In genomic region chr4:84766708-84767425, GRCm38 (mm10) we compare ENCODE assay signal across 28 mouse cellular contexts.
DNase-seq lines count a peak whose midpoint lies in the region; TF ChIP-seq lines count a peak whose summit lies in the region.
"Had no signal": no experiment of that assay in that cellular context is flagged by ENCODE, and none has a peak within 500 bp of the region (broad histone marks: within the 10 kb centered on the region; RNA-seq: fewer than 3 reads in every experiment).

No protein-coding gene starts in this region.

- no peak for TF ChIP-seq POLR2A in brain, embryonic 14.5 days (IDR thresholded peaks at IDR 0.05; ENCODE audit: borderline replicate concordance, extremely low read depth, insufficient read depth, insufficient read length, poor library complexity, severe bottlenecking)

- no peaks in the 10 kb centered on the region for H3K36me3 ChIP-seq in limb, embryonic 10.5 days
- H3K36me3 ChIP-seq: forebrain, embryonic 12.5 days; hindbrain, embryonic 13.5 days; limb, embryonic 15.5 days; liver, embryonic 13.5 days; midbrain, embryonic 15.5 days; neural tube, embryonic 12.5 days had no signal

- no peaks in the 10 kb centered on the region for H3K27me3 ChIP-seq in limb, embryonic 10.5 days (ENCODE audit: low read depth, poor library complexity, severe bottlenecking)
- H3K27me3 ChIP-seq: hindbrain, embryonic 13.5 days; limb, embryonic 15.5 days; liver, embryonic 13.5 days; midbrain, embryonic 15.5 days; neural tube, embryonic 12.5 days had no signal

- peak overlapping the region; percentile 61 for H3K27ac ChIP-seq in limb, embryonic 10.5 days
- H3K27ac ChIP-seq: forebrain, embryonic 12.5 days; hindbrain, embryonic 13.5 days; liver, embryonic 13.5 days; macrophage; midbrain, embryonic 15.5 days; neural tube, embryonic 12.5 days had no signal

- WGBS in limb, embryonic 10.5 days: 62% methylated on average over 11 of the region's 11 CpGs

- DNase-seq in heart, adult 11 months: peak; percentile 70
- DNase-seq in heart, postnatal 10 days: no peak
- DNase-seq in brain, embryonic 14.5 days (ENCODE audit: low read depth): peak; percentile 59
- DNase-seq in embryo, embryonic 11 days: peak; percentile 33
- no peak for DNase-seq in limb, embryonic 10.5 days (ENCODE audit: low spot score)
- no peak for DNase-seq in frontal cortex, postnatal 36 days (ENCODE audit: low spot score in 2 of 2)
- no peak for DNase-seq in right cerebral cortex, adult 18-20 months
- DNase-seq: adrenal gland, postnatal 36 days; cerebellum, adult 8-10 months; cerebellum, postnatal 25 days; gastrocnemius, postnatal 25 days; heart, adult 18-20 months; heart, postnatal 4 days; kidney, adult 11 months; kidney, postnatal 14 days; layer of hippocampus, adult 9-11 months; liver, embryonic 13.5 days; lung, adult 18-20 months; lung, postnatal 10 days; right cerebral cortex, postnatal 14 days; thymus, postnatal 25 days had no signal

- intact Hi-C loops in heart, postnatal 10 days (cut with DNase I): no loop called here

- TF ChIP-seq CTCF in brain, embryonic 14.5 days (IDR thresholded peaks at IDR 0.05; ENCODE audit: borderline replicate concordance, extremely low read depth, insufficient read depth, insufficient read length): no peak

- H3K9me3 ChIP-seq in limb, embryonic 10.5 days (replicated peaks): no peaks in the 10 kb centered on the region
- H3K9me3 ChIP-seq: forebrain, embryonic 12.5 days; hindbrain, embryonic 13.5 days; limb, embryonic 15.5 days; liver, embryonic 13.5 days; midbrain, embryonic 15.5 days; neural tube, embryonic 12.5 days had no signal

- H3K4me3 ChIP-seq in limb, embryonic 10.5 days: no peak overlapping the region
- H3K4me3 ChIP-seq: forebrain, embryonic 12.5 days; hindbrain, embryonic 13.5 days; limb, embryonic 15.5 days; liver, embryonic 13.5 days; midbrain, embryonic 15.5 days; myocyte; neural tube, embryonic 12.5 days had no signal

- peaks cover 21% of the 10 kb centered on the region for H3K4me1 ChIP-seq in limb, embryonic 10.5 days
- H3K4me1 ChIP-seq: liver, embryonic 13.5 days had no signal

Comparison
In these comparisons a context has a peak if more than half of its experiments do, and no peak if none do; other contexts are left out.
1. DNase-seq: peak in heart, adult 11 months (single experiment), brain, embryonic 14.5 days (single experiment) and embryo, embryonic 11 days (single experiment); none in heart, postnatal 10 days (0 of 2), limb, embryonic 10.5 days (single experiment), frontal cortex, postnatal 36 days (0 of 2) and right cerebral cortex, adult 18-20 months (single experiment).